Mouse (Mus musculus): ENCODE results near the gene Ctsll3.

DNA sequence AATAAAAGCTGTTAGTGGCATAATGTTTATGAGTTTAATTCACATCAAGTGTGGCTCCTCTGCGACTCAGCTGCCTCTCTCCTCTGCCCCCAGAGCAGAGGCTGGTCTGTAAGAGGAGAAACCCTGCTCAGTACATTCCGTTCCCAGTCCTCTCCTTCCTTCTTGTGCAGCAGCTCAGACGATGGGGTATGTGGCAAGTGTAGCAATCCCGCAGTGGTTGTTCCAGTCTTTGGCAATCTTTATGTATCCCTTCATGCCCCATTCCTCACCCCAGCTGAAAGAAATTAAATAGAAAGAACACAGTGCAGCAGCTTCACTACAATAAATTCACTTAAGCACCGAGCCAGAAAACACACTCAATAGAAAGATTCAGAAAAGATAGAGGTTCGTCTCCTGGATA is 40.1 kb upstream of the Ctsll3 start:
- TF ChIP-seq POLR2A (IDR thresholded peaks at IDR 0.05; ENCODE audit: borderline replicate concordance, extremely low read depth, insufficient read depth, insufficient read length, poor library complexity, severe bottlenecking) (no peak), CTCF (IDR thresholded peaks at IDR 0.05; ENCODE audit: borderline replicate concordance, extremely low read depth, insufficient read depth, insufficient read length) (no peak)
